Comparison of ENCODE assay signal across 22 mouse cellular contexts in genomic region chr5:105644195-105644594, GRCm38 (mm10). TPM values are rescaled to one million over a fixed set of nuclear protein-coding genes. Genes with fewer than 3 reads are reported as not detected.
DNase-seq lines count a peak whose midpoint lies in the region; ATAC-seq and TF ChIP-seq lines count a peak whose summit lies in the region.
"Had no signal": no experiment of that assay in that cellular context is flagged by ENCODE, and none has a peak within 500 bp of the region (broad histone marks: within the 10 kb centered on the region; RNA-seq: fewer than 3 reads in every experiment).

No protein-coding gene starts in this region.

- H3K27me3 ChIP-seq in kidney, postnatal 0 days (ENCODE audit: insufficient read depth, low read length) = no peaks in the 10 kb centered on the region
- H3K27me3 ChIP-seq: embryonic facial prominence, embryonic 12.5 days; forebrain, embryonic 13.5 days; heart, embryonic 15.5 days; hindbrain, embryonic 15.5 days; lung, embryonic 15.5 days; midbrain, embryonic 12.5 days; neural tube, embryonic 13.5 days had no signal

- 95% methylated on average over 6 of the region's 6 CpGs for WGBS in kidney, postnatal 0 days

- H3K36me3 ChIP-seq in kidney, postnatal 0 days (ENCODE audit: insufficient read depth, low read length) = no peaks in the 10 kb centered on the region
- H3K36me3 ChIP-seq: embryonic facial prominence, embryonic 12.5 days; heart, embryonic 15.5 days; hindbrain, embryonic 15.5 days; lung, embryonic 15.5 days; midbrain, embryonic 12.5 days; neural tube, embryonic 13.5 days had no signal

- no peak overlapping the region for H3K4me2 ChIP-seq in kidney, postnatal 0 days (ENCODE audit: low read length)
- H3K4me2 ChIP-seq: embryonic facial prominence, embryonic 12.5 days; forebrain, embryonic 13.5 days; heart, embryonic 15.5 days; hindbrain, embryonic 15.5 days; lung, embryonic 15.5 days; midbrain, embryonic 12.5 days; neural tube, embryonic 13.5 days had no signal

- H3K4me3 ChIP-seq in kidney, postnatal 0 days (replicated peaks; ENCODE audit: low read depth, low read length) = no peak overlapping the region
- H3K4me3 ChIP-seq: embryonic facial prominence, embryonic 12.5 days; erythroblast, embryonic 14.5 days; forebrain, embryonic 13.5 days; heart, embryonic 15.5 days; hindbrain, embryonic 15.5 days; lung, embryonic 15.5 days; midbrain, embryonic 12.5 days; neural tube, embryonic 13.5 days had no signal

- no peak for ATAC-seq in kidney, postnatal 0 days (replicated peaks; ENCODE audit: low FRiP score, low read depth)
- no peak for ATAC-seq in megakaryocyte, adult 5-6 weeks (ENCODE audit: poor library complexity, severe bottlenecking)
- ATAC-seq: forebrain, embryonic 13.5 days had no signal

- no peaks in the 10 kb centered on the region for H3K4me1 ChIP-seq in kidney, postnatal 0 days (replicated peaks; ENCODE audit: insufficient read depth, low read length)
- H3K4me1 ChIP-seq: embryonic facial prominence, embryonic 12.5 days; forebrain, embryonic 13.5 days; hindbrain, embryonic 15.5 days; midbrain, embryonic 12.5 days; neural tube, embryonic 13.5 days had no signal

- H3K27ac ChIP-seq in kidney, postnatal 0 days = no peak overlapping the region
- H3K27ac ChIP-seq: embryonic facial prominence, embryonic 12.5 days; forebrain, embryonic 13.5 days; heart, embryonic 15.5 days; hindbrain, embryonic 15.5 days; lung, embryonic 15.5 days; macrophage; midbrain, embryonic 12.5 days; neural tube, embryonic 13.5 days had no signal

- TF ChIP-seq CTCF in kidney, postnatal 0 days (IDR thresholded peaks at IDR 0.05; ENCODE audit: low read depth) = peak; percentile 27; the same call in 1 of the 2 replicates

- H3K9ac ChIP-seq in kidney, postnatal 0 days (ENCODE audit: low read depth, low read length) = no peak overlapping the region
- H3K9ac ChIP-seq: embryonic facial prominence, embryonic 12.5 days; forebrain, embryonic 13.5 days; heart, embryonic 15.5 days; hindbrain, embryonic 15.5 days; lung, embryonic 15.5 days; midbrain, embryonic 12.5 days; neural tube, embryonic 13.5 days had no signal

- no peak for DNase-seq in kidney, postnatal 0 days (ENCODE audit: low spot score)
- DNase-seq in kidney, adult 11 months = no peak
- DNase-seq in thymus, postnatal 14 days = peak; percentile 50
- no peak for DNase-seq in thymus, postnatal 0 days (ENCODE audit: low spot score)
- DNase-seq in ES-CJ7 (ENCODE audit: low read depth, low spot score) = peak; percentile 27
- DNase-seq in ovary, postnatal 14 days (ENCODE audit: low spot score) = no peak
- DNase-seq: cerebellum, adult 9-11 months; gastrocnemius, postnatal 14 days; heart, postnatal 4 days; kidney, adult 18-20 months; kidney, postnatal 14 days; left cerebral cortex, postnatal 4 days had no signal

- no peaks in the 10 kb centered on the region for H3K9me3 ChIP-seq in kidney, postnatal 0 days (replicated peaks; ENCODE audit: low read length)
- H3K9me3 ChIP-seq: embryonic facial prominence, embryonic 12.5 days; forebrain, embryonic 13.5 days; heart, embryonic 15.5 days; hindbrain, embryonic 15.5 days; lung, embryonic 15.5 days; midbrain, embryonic 12.5 days; neural tube, embryonic 13.5 days had no signal

RNA-seq across cellular contexts. Expression of gene Lrrc8d, which starts 55.6 kb away (rescaled TPM):
- 32.5 and 34.6 TPM in 2 replicates for polyA plus RNA-seq in kidney, postnatal 0 days (2015; fragmentation: Nextera tagmentation; extraction: Ambion mirVana)
- 11.1 and 11.3 TPM in 2 replicates for polyA plus RNA-seq in thymus, postnatal 0 days (2015; fragmentation: Nextera tagmentation; extraction: Ambion mirVana)
- 79.7 and 88.1 TPM in 2 replicates for total RNA-seq in megakaryocyte, adult 5-6 weeks (2015)
- 38.6 and 50.0 TPM in 2 replicates for total RNA-seq in megakaryocyte, adult 5-6 weeks (2017)

Comparison
In these comparisons a context has a peak if more than half of its experiments do, and no peak if none do; other contexts are left out.
1. DNase-seq: peak in thymus, postnatal 14 days (single experiment) and ES-CJ7 (single experiment); none in kidney, postnatal 0 days (single experiment), kidney, adult 11 months (single experiment), thymus, postnatal 0 days (single experiment) and ovary, postnatal 14 days (single experiment).